Mouse (Mus musculus): ENCODE results near the gene Mien1. TPM values are rescaled to one million over a fixed set of nuclear protein-coding genes. Genes with fewer than 3 reads are reported as not detected.

Mien1 gene
- polyA plus RNA-seq (2012; ENCODE audit: low replicate concordance), result 9.1 and 24.6 TPM in 2 replicates

DNA sequence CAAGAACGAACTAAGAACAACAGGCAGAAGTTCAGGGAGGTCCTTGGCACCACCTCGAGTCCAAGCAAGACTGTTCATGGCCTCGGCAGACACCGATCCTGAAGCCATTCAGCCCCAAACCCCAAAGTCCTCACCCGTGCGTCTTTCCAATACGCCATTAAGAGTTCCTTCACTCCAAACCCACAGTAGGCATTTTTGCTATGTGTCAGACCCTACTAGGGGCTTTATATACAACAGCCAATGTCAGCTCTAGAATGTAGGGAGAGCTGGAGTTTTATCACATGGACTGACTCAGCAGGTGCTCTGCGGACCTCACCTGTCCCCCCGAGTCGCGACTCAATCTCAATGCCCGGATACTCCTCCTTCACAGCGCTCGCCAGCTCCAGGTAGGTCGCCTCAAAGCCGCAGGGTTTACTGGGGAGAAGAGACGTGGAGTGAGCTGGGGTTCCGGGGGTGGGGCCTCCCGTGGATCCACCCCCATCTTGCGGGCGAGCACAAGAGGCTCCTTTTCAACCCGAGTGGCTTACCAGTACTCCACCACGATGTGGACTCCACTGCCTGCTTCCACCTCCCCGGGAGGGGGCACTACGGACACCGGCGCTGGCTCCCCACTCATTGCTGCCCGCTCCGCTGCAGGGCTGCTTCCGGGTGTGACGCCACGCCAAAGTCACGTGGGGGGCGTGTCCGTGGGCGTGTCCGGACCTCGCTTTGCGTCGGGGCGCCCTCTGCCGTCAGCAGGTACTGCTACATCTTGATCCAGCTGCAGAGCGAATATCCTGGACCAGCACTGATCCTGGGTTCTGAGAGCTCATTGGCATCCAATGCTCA is at the start of gene Mien1:
Gene Mien1, minus strand, starts transcription at position 661 of the 828 bp plus-strand sequence.

DNA sequence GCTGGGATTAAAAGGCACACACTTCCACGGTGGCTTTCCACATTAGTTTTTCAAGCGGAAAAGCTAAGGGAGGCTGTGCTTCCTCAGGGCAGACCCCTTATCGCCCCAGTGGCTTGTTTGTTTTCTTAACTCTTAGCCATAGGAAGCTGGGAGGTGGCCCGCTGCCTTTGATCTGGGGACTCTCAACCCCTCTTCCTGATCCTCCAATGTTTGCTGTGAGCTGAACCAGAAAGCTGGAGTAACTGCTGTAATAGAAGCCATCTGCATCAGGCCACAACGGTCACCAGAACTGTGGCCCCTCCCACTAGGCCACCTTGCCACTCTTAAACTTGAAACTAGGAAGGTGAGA is 7.4 kb upstream of the Mien1 start, which contains the start of gene Grb7:
Gene Grb7, plus strand, starts transcription at position 182 of the 349 bp plus-strand sequence.

DNA sequence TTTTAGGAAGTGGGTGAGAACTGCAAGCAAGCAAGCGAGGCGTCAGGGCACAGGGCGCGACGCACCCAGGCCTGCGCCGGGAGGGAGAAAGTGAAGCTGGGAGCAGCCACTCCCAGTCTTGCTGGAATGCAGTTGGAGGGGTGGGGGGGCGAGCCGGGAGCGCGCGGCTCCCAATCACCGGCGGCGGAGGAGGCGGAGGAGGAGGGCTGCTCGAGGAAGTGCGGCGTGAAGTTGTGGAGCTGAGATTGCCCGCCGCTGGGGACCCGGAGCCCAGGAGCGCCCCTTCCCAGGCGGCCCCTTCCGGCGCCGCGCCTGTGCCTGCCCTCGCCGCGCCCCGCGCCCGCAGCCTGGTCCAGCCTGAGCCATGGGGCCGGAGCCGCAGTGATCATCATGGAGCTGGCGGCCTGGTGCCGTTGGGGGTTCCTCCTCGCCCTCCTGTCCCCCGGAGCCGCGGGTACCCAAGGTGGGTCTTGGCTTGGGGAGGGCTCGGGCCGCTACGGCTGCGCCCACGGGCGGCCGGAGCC is 26.5 kb downstream of the Mien1 start, which contains the start of gene Erbb2:
Gene Erbb2, plus strand, starts transcription at position 198 of the 524 bp plus-strand sequence.

DNA sequence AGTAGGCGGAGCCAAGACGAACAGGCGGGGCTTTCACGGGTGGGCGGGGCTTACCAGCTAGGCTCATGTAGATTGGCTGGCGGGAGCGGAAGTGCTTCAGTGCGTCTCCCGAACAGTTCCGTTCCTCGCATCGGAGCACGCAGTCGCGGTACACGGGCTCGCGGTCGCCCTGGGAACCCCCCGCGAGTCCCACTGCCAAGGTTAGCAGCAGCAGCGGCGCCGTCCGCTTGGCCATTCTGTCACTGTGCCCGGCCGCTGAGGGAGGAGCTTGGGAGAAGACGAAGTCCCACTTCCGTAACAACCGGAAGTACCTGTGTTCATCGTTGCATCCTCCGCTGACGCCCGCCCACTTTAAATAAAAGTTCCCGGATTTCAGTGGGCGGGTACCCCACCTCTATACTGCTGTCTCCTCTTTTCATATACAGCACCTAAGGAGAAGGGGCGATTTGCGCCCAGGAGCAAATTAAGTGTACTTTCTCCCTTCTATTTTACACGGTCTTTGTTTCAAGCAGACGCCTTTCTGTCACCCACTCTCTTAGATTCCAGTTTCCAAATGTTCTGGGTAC is 38.5 kb downstream of the Mien1 start, which contains the start of gene Pgap3:
Gene Pgap3, minus strand, starts transcription at position 330 of the 566 bp plus-strand sequence.

Other genes with a start within 250 kb of the Mien1 start
- 22.9 and 31.9 TPM in 2 replicates for gene Med1, start 245.7 kb downstream of the Mien1 start, polyA plus RNA-seq (2012; ENCODE audit: low replicate concordance)
- gene Cdk12, start 235.9 kb downstream of the Mien1 start, polyA plus RNA-seq (2012; ENCODE audit: low replicate concordance), result 17.0 and 18.5 TPM in 2 replicates
- gene Neurod2, start 109.3 kb downstream of the Mien1 start, polyA plus RNA-seq (2012; ENCODE audit: low replicate concordance), result not detected in 2 replicates
- gene Ppp1r1b, start 90.6 kb downstream of the Mien1 start, polyA plus RNA-seq (2012; ENCODE audit: low replicate concordance), result 0.17 TPM in 1 of 2 replicates, not detected in the other
- 45.0 TPM in 2 replicates for gene Stard3, start 80.6 kb downstream of the Mien1 start, polyA plus RNA-seq (2012; ENCODE audit: low replicate concordance)
- gene Tcap, start 55.2 kb downstream of the Mien1 start, polyA plus RNA-seq (2012; ENCODE audit: low replicate concordance), result 0.19 and 0.84 TPM in 2 replicates
- not detected in 2 replicates for gene Pnmt, start 52.5 kb downstream of the Mien1 start, polyA plus RNA-seq (2012; ENCODE audit: low replicate concordance)
- 15.5 and 16.9 TPM in 2 replicates for gene Pgap3, start 38.5 kb downstream of the Mien1 start, polyA plus RNA-seq (2012; ENCODE audit: low replicate concordance)
- 0.56 and 1.1 TPM in 2 replicates for gene Erbb2, start 26.5 kb downstream of the Mien1 start, polyA plus RNA-seq (2012; ENCODE audit: low replicate concordance)
- gene Grb7, start 7.4 kb upstream of the Mien1 start, polyA plus RNA-seq (2012; ENCODE audit: low replicate concordance), result 0.96 and 2.4 TPM in 2 replicates
- 8.4 and 9.6 TPM in 2 replicates for gene Ikzf3, start 107.0 kb upstream of the Mien1 start, polyA plus RNA-seq (2012; ENCODE audit: low replicate concordance)
- gene Zpbp2, start 112.1 kb upstream of the Mien1 start, polyA plus RNA-seq (2012; ENCODE audit: low replicate concordance), result 0.98 and 1.0 TPM in 2 replicates
- gene Ormdl3, start 148.4 kb upstream of the Mien1 start, polyA plus RNA-seq (2012; ENCODE audit: low replicate concordance), result 60.4 and 108 TPM in 2 replicates
- gene Lrrc3c, start 159.3 kb upstream of the Mien1 start, polyA plus RNA-seq (2012; ENCODE audit: low replicate concordance), result not detected in 2 replicates
- not detected in 2 replicates for gene Gm12355, start 186.7 kb upstream of the Mien1 start, polyA plus RNA-seq (2012; ENCODE audit: low replicate concordance)
- not detected in 2 replicates for gene Gsdma3, start 187.4 kb upstream of the Mien1 start, polyA plus RNA-seq (2012; ENCODE audit: low replicate concordance)
- gene Gsdma2, start 207.8 kb upstream of the Mien1 start, polyA plus RNA-seq (2012; ENCODE audit: low replicate concordance), result not detected in 2 replicates
- gene Gsdma, start 225.4 kb upstream of the Mien1 start, polyA plus RNA-seq (2012; ENCODE audit: low replicate concordance), result 0.67 TPM in 1 of 2 replicates, not detected in the other
- gene Psmd3, start 243.6 kb upstream of the Mien1 start, polyA plus RNA-seq (2012; ENCODE audit: low replicate concordance), result 193 and 224 TPM in 2 replicates